Comparison of ENCODE assay signal across 12 mouse cellular contexts in genomic region chr14:15784727-15785126, GRCm38 (mm10).
DNase-seq lines count a peak whose midpoint lies in the region; ATAC-seq lines count a peak whose summit lies in the region.
"Had no signal": no experiment of that assay in that cellular context is flagged by ENCODE, and none has a peak within 500 bp of the region (broad histone marks: within the 10 kb centered on the region; RNA-seq: fewer than 3 reads in every experiment).

No protein-coding gene starts in this region.

- no peak overlapping the region for H3K4me3 ChIP-seq in forebrain, embryonic 15.5 days
- H3K4me3 ChIP-seq in forebrain, embryonic 12.5 days (replicated peaks): no peak overlapping the region
- H3K4me3 ChIP-seq in hindbrain, embryonic 13.5 days: no peak overlapping the region
- no peak overlapping the region for H3K4me3 ChIP-seq in midbrain, embryonic 15.5 days
- no peak overlapping the region for H3K4me3 ChIP-seq in heart, embryonic 11.5 days (ENCODE audit: low read depth, low read length)
- H3K4me3 ChIP-seq: heart, embryonic 15.5 days; intestine, embryonic 15.5 days had no signal

- 69% methylated on average over 3 of the region's 3 CpGs for WGBS in forebrain, embryonic 15.5 days
- WGBS in forebrain, embryonic 12.5 days: 83% methylated on average over 3 of the region's 3 CpGs
- whole genome bisulfite sequencing in hindbrain, embryonic 13.5 days: 39% methylated on average over 3 of the region's 3 CpGs
- WGBS in midbrain, embryonic 15.5 days: 43% methylated on average over 3 of the region's 3 CpGs
- 79% methylated on average over 3 of the region's 3 CpGs for WGBS in heart, embryonic 11.5 days (ENCODE audit: insufficient replicate concordance)

- no peaks in the 10 kb centered on the region for H3K36me3 ChIP-seq in forebrain, embryonic 15.5 days
- no peaks in the 10 kb centered on the region for H3K36me3 ChIP-seq in forebrain, embryonic 12.5 days (replicated peaks)
- H3K36me3 ChIP-seq in hindbrain, embryonic 13.5 days: no peaks in the 10 kb centered on the region
- no peaks in the 10 kb centered on the region for H3K36me3 ChIP-seq in midbrain, embryonic 15.5 days (replicated peaks)
- H3K36me3 ChIP-seq in heart, embryonic 11.5 days (ENCODE audit: control insufficient read depth, insufficient read depth, low read length): no peaks in the 10 kb centered on the region
- H3K36me3 ChIP-seq: heart, embryonic 15.5 days; intestine, embryonic 15.5 days had no signal

- peak overlapping the region; percentile 27 for H3K27ac ChIP-seq in forebrain, embryonic 15.5 days (replicated peaks)
- H3K27ac ChIP-seq in forebrain, embryonic 12.5 days: no peak overlapping the region
- H3K27ac ChIP-seq in hindbrain, embryonic 13.5 days: peak overlapping the region; percentile 71
- H3K27ac ChIP-seq in midbrain, embryonic 15.5 days: peak overlapping the region; percentile 72
- no peak overlapping the region for H3K27ac ChIP-seq in heart, embryonic 11.5 days (ENCODE audit: low read depth, low read length)
- H3K27ac ChIP-seq: heart, embryonic 15.5 days; intestine, embryonic 15.5 days; kidney, postnatal 0 days had no signal

- peak; percentile 72 for ATAC-seq in forebrain, embryonic 15.5 days (replicated peaks)
- no peak for ATAC-seq in forebrain, embryonic 12.5 days (ENCODE audit: low FRiP score)
- peak; percentile 79 for ATAC-seq in hindbrain, embryonic 13.5 days (ENCODE audit: low FRiP score)
- peak; percentile 60 for ATAC-seq in midbrain, embryonic 15.5 days (replicated peaks)
- ATAC-seq in heart, embryonic 11.5 days (replicated peaks; ENCODE audit: insufficient number of reproducible peaks, low FRiP score, low TSS enrichment): no peak
- no peak for ATAC-seq in frontal cortex, adult (ENCODE audit: low TSS enrichment)
- ATAC-seq: intestine, embryonic 15.5 days had no signal

- DNase-seq in A20 (ENCODE audit: low read depth, low spot score): peak; percentile 47
- DNase-seq in T-cell, adult 2 months (ENCODE audit: low spot score): no peak
- DNase-seq: embryo, embryonic 11 days had no signal

- no peak overlapping the region for H3K4me2 ChIP-seq in forebrain, embryonic 15.5 days (replicated peaks)
- H3K4me2 ChIP-seq in forebrain, embryonic 12.5 days: no peak overlapping the region
- no peak overlapping the region for H3K4me2 ChIP-seq in hindbrain, embryonic 13.5 days
- H3K4me2 ChIP-seq in midbrain, embryonic 15.5 days: no peak overlapping the region
- H3K4me2 ChIP-seq in heart, embryonic 11.5 days: no peak overlapping the region
- H3K4me2 ChIP-seq: heart, embryonic 15.5 days; intestine, embryonic 15.5 days had no signal

- no peaks in the 10 kb centered on the region for H3K9me3 ChIP-seq in forebrain, embryonic 15.5 days
- H3K9me3 ChIP-seq in forebrain, embryonic 12.5 days: no peaks in the 10 kb centered on the region
- H3K9me3 ChIP-seq in hindbrain, embryonic 13.5 days: no peaks in the 10 kb centered on the region
- no peaks in the 10 kb centered on the region for H3K9me3 ChIP-seq in midbrain, embryonic 15.5 days
- no peaks in the 10 kb centered on the region for H3K9me3 ChIP-seq in heart, embryonic 11.5 days (replicated peaks; ENCODE audit: control insufficient read depth, low read length)
- H3K9me3 ChIP-seq: heart, embryonic 15.5 days; intestine, embryonic 15.5 days had no signal

- peaks cover 9% of the 10 kb centered on the region for H3K4me1 ChIP-seq in forebrain, embryonic 15.5 days
- peaks cover 16% of the 10 kb centered on the region for H3K4me1 ChIP-seq in forebrain, embryonic 12.5 days
- H3K4me1 ChIP-seq in hindbrain, embryonic 13.5 days (replicated peaks): peaks cover 14% of the 10 kb centered on the region
- peaks cover 18% of the 10 kb centered on the region; the same call in 1 of the 2 replicates for H3K4me1 ChIP-seq in midbrain, embryonic 15.5 days
- H3K4me1 ChIP-seq in heart, embryonic 11.5 days (ENCODE audit: control insufficient read depth, insufficient read depth, low read length): no peaks in the 10 kb centered on the region
- H3K4me1 ChIP-seq: heart, embryonic 15.5 days; intestine, embryonic 15.5 days had no signal

- H3K9ac ChIP-seq in forebrain, embryonic 15.5 days (replicated peaks): no peak overlapping the region
- no peak overlapping the region for H3K9ac ChIP-seq in forebrain, embryonic 12.5 days
- no peak overlapping the region for H3K9ac ChIP-seq in hindbrain, embryonic 13.5 days
- no peak overlapping the region for H3K9ac ChIP-seq in midbrain, embryonic 15.5 days
- H3K9ac ChIP-seq in heart, embryonic 11.5 days (ENCODE audit: low read depth, low read length): no peak overlapping the region
- H3K9ac ChIP-seq: heart, embryonic 15.5 days; intestine, embryonic 15.5 days had no signal

- no peaks in the 10 kb centered on the region for H3K27me3 ChIP-seq in forebrain, embryonic 15.5 days
- no peaks in the 10 kb centered on the region for H3K27me3 ChIP-seq in forebrain, embryonic 12.5 days
- no peaks in the 10 kb centered on the region for H3K27me3 ChIP-seq in hindbrain, embryonic 13.5 days
- H3K27me3 ChIP-seq in midbrain, embryonic 15.5 days (replicated peaks): no peaks in the 10 kb centered on the region
- no peaks in the 10 kb centered on the region for H3K27me3 ChIP-seq in heart, embryonic 11.5 days (ENCODE audit: control insufficient read depth, insufficient read depth, low read length)
- H3K27me3 ChIP-seq: heart, embryonic 15.5 days; intestine, embryonic 15.5 days had no signal

Comparison
In these comparisons a context has a peak if more than half of its experiments do, and no peak if none do; other contexts are left out.
1. ATAC-seq: peak in forebrain, embryonic 15.5 days (single experiment), hindbrain, embryonic 13.5 days (single experiment) and midbrain, embryonic 15.5 days (single experiment); none in forebrain, embryonic 12.5 days (single experiment), heart, embryonic 11.5 days (single experiment) and frontal cortex, adult (single experiment).
2. H3K27ac ChIP-seq: peak in forebrain, embryonic 15.5 days (single experiment), hindbrain, embryonic 13.5 days (single experiment) and midbrain, embryonic 15.5 days (single experiment); none in forebrain, embryonic 12.5 days (single experiment) and heart, embryonic 11.5 days (single experiment).